Mouse (Mus musculus) brain, embryonic 18.5 days (tissue): ENCODE data around the gene Vps26a.
A peak's percentile ranks its signal among the peaks of the same experiment; 100 is the strongest.

Experiments used
- DNase-seq: peaks from one replicate; pipeline ENCODE4 v3.0.0-alpha.2; 2012; ENCODE audit warnings: low read depth, low spot score

Gene Vps26a

GRCm38 (mm10) chr10:62486618-62487415 is at the start of gene Vps26a:
Gene Vps26a, minus strand, starts transcription at chr10:62486805.
- DNase-seq, result peak; percentile 97

DNA sequence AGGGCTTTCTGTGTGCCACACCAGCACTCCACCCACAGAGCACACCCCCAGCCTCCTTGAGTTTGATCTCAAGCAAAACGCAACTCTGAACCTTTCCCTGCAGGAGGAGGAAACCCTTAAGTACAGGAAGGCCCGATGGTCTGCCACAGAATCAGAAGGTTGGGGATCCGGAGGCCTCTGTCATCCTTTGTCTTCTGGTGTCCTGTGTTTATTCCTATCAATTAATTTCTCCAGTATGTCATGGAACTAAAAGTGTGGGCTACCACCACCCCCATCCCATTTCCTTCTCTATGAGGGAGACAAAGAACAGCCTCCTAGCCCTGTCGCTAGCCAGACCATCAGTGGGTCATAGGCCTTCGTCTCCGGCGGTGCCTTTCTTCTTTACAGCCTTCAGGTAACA is 47.9 kb upstream of the Vps26a start:
- DNase-seq, result no peak

GRCm38 (mm10) chr10:62532832-62533231 is 46.2 kb upstream of the Vps26a start:
- no peak for DNase-seq

DNA sequence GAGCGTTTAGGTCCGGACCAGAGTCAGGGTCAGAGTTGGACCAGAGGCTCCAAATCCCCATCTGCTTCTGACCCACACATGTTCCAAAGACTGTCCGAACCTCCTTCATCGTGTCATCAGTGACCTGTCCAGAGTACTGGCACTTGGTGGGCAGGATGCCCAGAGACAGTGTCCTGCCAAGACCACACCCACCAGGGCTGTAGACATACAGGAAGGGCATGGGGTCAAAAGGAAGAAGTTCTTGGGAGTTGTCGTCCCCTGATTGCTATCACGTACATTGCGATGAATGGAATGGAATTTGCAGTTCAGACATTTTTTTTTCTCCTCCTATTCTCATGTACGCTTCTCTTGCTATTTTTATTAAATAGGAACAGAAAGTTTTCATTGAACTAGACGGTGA is 43.6 kb upstream of the Vps26a start:
- no peak for DNase-seq

DNA sequence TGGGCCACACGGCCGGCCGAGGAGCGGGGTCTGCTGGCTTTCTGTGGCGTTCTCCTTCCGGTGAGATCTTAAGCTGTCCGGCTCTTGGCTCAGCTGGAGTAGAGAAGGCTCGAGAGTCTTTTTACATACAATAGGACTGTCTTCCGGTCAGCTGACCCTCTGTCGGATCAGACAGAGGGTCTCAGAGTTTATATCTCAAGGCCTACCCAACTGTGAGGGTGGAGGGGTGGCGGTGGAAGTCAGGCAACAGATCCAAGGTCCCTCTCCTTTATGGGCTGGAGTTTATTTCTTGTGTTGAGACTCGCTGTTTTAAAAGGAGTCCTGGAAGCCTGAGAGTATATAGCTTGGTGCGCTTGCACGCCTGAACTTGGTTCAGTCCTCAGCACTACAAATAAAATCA is 40.7 kb upstream of the Vps26a start, which contains the start of gene Srgn:
TSS of gene Srgn (minus strand) at position 101 of the 400 bp plus-strand sequence.
- no peak for DNase-seq

GRCm38 (mm10) chr10:62522346-62522950 is 35.8 kb upstream of the Vps26a start:
- no peak for DNase-seq

DNA sequence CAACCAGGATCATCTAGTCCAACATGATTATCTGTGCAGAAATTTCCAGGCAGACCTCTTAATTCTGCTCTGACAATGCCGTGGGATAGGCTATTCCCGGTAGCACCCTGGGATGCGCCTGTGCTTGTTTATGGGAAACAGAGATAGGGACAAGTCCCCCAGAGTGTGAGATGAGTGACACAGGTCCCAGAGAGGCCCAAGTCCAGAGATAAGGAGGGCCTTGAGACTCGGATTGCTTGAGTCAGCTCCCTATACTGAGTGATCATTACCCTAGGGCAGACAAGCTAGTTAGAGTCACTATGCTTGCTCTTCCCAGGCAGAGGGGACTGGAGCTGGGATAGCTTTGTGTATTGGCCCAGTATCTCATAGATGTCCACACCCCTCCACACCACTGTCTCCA is 35.2 kb upstream of the Vps26a start:
- no peak for DNase-seq

DNA sequence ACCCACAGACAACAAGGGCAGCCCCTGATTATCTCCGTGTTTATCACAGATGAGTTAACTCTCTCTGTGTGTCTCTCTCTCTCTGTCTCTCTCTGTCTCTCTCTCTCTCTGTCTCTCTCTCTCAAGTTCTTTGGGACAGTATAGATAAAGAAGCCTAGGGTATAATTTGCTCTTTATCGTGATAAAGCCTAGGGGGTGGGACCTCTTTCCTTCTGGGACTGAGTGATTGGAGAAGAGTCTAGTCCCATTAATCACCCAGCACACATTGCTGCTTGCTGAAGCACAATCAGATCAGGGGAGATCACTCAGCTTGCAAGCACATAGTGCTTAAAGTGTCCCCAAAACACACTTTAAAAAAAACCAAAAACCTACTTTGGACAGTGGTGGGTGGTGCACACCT is 34.3 kb upstream of the Vps26a start:
- DNase-seq, result no peak

- no peak for DNase-seq
Measured at GRCm38 (mm10) chr10:62517511-62517910, 30.9 kb upstream of the Vps26a start.

DNA sequence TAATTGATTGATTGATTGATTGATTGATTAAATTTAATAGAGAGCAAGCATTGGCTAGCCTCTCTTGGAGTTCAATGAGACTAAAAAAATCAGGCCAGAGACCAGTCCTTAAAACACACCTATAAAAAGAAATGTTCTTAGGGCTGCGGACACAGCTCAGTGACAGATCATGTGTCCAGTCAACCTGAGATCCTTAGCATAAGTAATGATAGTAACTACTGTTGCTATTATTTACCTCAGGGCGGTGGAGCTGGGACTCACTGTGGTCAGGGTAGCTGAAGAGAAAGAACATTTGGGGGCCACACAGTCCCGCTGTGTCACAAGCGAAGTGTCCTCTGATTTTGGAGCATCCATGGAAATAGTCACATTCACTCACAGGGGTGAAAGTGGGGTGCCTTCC is 26.2 kb upstream of the Vps26a start:
- no peak for DNase-seq

GRCm38 (mm10) chr10:62511528-62511927 is 24.9 kb upstream of the Vps26a start:
- DNase-seq, result no peak

DNA sequence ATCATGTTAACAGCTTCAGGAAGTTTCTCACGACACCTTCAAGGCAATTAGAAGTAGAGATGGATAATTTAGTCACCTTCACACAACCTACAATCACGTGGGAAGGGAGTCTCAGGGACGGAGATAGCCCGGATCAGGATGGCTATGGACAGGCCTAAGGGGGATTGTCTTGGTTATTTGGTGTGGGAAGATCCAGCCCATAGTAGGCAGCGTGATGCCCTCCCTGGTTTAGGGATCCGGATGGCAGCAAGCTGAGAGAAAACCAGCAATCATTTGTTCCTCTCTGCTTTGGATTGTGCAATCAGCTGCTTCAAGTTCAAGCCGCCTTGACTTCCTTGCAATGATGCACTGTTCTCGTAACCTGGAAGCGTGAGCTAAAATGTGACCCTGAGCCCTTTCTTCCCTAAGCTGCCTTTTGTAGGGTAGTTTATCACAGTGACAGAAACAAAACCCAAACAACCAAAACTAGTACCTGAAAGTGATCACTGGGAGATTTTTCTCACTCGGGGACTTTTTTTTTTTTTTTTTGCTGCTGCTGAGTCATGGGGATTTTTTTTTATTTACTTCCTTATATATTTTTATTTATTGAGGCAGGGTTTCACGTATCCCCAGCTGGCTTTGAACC is 22.5 kb upstream of the Vps26a start:
- no peak for DNase-seq

DNA sequence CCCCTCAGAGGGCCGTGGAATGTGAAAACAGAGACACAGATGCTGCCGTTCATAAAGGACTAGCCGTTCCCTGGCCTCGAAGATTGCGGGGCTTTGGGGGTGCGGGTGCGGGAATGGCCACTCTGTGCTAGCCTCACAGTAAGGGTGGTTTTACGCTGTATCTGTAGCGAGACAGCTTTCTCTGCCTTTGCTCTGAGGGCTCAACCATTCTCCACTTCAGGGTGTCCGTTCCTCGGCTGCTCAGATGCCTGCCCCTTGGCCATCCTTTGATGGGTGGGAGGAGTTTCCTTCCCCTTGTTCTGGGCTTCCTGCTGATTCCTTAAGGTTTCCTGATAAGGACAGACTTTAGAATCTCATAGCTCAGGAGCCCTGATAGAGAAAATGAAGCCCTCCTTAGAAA is 21.9 kb upstream of the Vps26a start:
- no peak for DNase-seq

DNA sequence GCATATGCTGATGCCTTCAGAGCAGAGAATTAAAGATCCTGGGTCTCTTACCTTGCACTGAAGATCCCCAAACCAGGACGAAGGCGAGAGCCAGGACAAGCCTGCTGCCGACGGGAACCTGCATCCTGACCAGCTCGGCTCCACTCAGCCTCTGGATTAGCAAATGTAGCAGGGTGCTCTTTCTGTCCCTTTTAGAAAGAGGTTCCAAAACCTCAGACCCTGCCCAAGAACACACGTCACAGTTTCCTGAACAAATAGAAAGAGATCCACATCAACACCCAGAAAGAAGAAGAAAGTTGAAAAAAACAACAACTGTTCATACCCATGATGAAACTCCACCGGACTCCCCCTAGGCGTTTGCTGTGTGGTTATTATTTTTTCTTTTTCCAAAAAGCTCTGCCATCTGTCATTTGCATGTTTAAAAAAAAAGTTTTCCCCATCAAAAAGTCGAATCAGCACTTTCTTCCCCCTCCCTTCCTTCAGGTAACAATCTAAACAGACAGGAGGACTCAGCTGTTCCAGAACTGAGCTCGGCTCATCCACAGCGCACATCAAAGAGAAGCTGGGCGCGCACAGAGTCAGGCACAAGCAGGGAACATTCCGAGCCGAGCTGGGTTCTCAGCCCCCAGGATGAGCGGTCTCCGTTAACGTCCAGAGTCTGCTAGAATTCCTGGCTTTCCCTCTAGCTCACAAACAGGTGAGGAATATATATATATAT is 21.1 kb upstream of the Vps26a start:
- no peak for DNase-seq

GRCm38 (mm10) chr10:62507071-62507470 is 20.5 kb upstream of the Vps26a start:
- no peak for DNase-seq

GRCm38 (mm10) chr10:62506019-62506556 is 19.5 kb upstream of the Vps26a start:
- DNase-seq, result no peak

- DNase-seq, result no peak
Measured at GRCm38 (mm10) chr10:62505224-62505983, 18.8 kb upstream of the Vps26a start.

GRCm38 (mm10) chr10:62503836-62504628 is 17.4 kb upstream of the Vps26a start:
- no peak for DNase-seq

DNA sequence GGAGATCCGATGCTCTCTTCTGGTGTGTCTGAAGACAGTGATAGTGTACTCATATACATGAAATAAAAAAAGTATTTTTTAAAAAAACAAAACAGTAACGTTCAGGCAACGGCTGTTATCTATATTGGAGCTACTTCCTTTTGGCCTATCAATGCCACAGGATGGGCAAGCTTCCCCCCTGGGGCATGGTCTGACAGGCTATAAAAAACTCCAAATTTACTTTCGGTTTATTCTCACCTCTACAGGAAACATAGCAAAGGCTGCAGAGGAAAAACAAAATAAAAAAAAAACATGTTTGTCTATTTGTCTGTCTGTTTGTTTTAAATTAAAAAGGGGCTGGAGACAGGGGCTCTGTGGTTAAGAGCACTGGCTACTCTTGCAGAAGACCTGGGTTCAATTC is 16.7 kb upstream of the Vps26a start:
- no peak for DNase-seq

- no peak for DNase-seq
Measured at GRCm38 (mm10) chr10:62501951-62502350, 15.3 kb upstream of the Vps26a start.
